Mouse (Mus musculus): Measurements from ENCODE around the gene Nfasc. TPM values are rescaled to one million over a fixed set of nuclear protein-coding genes. Genes with fewer than 3 reads are reported as not detected.

The Nfasc gene
- polyA plus RNA-seq, 1 experiment from 2014 or later, result 0.24 TPM

DNA sequence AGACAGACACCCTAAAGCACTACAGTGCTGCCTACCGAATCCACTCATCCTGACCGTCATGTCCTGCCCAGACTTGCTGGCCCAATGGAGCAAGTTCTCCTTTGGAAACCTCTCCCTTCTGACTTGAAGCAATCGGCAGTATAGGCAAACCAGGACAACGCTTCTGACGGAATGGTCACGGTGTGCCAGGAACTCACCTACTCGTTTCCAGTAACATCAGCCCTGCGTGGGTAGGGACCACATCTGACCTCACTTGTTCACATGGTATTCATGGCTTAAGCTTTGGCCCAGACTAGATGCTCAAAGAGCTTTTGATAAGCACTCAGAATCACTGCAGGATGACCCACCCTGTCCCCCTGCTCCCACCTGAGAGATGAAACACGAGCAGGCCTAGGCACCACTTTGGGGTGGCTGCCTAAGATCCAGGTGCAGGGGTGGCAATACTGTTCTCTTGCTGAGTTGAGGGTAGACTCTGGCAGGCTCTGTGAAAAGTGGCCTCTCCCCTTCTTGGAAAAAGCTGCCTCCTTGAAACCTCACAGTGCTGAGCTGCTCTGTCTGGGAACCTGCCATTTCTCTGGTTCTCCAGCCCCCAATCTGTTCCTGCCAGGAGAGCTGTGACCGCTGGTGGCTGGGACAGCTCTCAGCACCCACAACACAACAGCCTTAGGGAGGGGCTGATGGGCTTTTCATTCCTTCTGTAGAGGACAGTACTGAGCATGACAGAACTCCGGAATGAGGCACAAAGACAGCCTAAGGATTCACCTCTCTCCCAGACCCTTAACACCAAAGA is 174.1 kb downstream of the Nfasc start:
- H3K9me3 ChIP-seq (replicated peaks; ENCODE audit: control insufficient read depth, low read length), result no peaks in the 10 kb centered on the region
- peaks cover 3% of the 10 kb centered on the region; the same call in 1 of the 2 replicates for H3K4me1 ChIP-seq (ENCODE audit: control insufficient read depth, insufficient read depth, low read length)
- H3K4me3 ChIP-seq (ENCODE audit: low read depth, low read length), result no peak overlapping the region
- H3K36me3 ChIP-seq (ENCODE audit: control insufficient read depth, insufficient read depth, low read length), result no peaks in the 10 kb centered on the region
- H3K9ac ChIP-seq (ENCODE audit: low read depth, low read length), result no peak overlapping the region
- WGBS (ENCODE audit: insufficient replicate concordance), result 76% methylated on average over 11 of the region's 11 CpGs
- H3K4me2 ChIP-seq, result no peak overlapping the region
- no peak overlapping the region for H3K27ac ChIP-seq (ENCODE audit: low read depth, low read length)
- H3K27me3 ChIP-seq (ENCODE audit: control insufficient read depth, insufficient read depth, low read length), result peaks cover 5% of the 10 kb centered on the region; the same call in 1 of the 2 replicates
- ATAC-seq (replicated peaks; ENCODE audit: insufficient number of reproducible peaks, low FRiP score, low TSS enrichment), result no peak

DNA sequence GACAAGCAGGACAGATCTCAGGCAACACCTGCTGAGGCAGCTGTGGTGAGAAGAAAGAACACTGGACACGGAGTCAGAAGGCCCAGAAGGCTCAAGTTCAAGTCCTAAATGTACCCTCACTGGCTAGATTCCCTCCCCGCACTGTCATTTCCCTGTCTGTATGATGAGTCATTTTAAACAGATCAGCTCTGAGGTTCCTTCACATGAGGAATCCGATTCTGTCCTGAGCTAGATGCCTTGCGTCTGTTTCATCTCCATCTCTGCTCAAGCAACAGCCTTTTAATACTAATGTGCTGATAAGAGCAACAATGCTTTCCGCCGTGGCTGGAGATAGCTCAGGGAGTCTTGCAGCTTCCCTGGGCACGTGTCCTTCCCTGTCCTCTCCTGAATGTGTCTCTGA is 175.8 kb downstream of the Nfasc start:
- no peak for ATAC-seq (replicated peaks; ENCODE audit: insufficient number of reproducible peaks, low FRiP score, low TSS enrichment)
- 21% methylated on average over 7 of the region's 7 CpGs for WGBS (ENCODE audit: insufficient replicate concordance)
- no peak overlapping the region for H3K27ac ChIP-seq (ENCODE audit: low read depth, low read length)
- H3K9ac ChIP-seq (ENCODE audit: low read depth, low read length), result no peak overlapping the region
- no peaks in the 10 kb centered on the region for H3K9me3 ChIP-seq (replicated peaks; ENCODE audit: control insufficient read depth, low read length)
- no peak overlapping the region for H3K4me3 ChIP-seq (ENCODE audit: low read depth, low read length)
- no peaks in the 10 kb centered on the region for H3K36me3 ChIP-seq (ENCODE audit: control insufficient read depth, insufficient read depth, low read length)
- H3K27me3 ChIP-seq (ENCODE audit: control insufficient read depth, insufficient read depth, low read length), result peaks cover 11% of the 10 kb centered on the region
- H3K4me2 ChIP-seq, result no peak overlapping the region
- H3K4me1 ChIP-seq (ENCODE audit: control insufficient read depth, insufficient read depth, low read length), result peaks cover 3% of the 10 kb centered on the region; the same call in 1 of the 2 replicates

DNA sequence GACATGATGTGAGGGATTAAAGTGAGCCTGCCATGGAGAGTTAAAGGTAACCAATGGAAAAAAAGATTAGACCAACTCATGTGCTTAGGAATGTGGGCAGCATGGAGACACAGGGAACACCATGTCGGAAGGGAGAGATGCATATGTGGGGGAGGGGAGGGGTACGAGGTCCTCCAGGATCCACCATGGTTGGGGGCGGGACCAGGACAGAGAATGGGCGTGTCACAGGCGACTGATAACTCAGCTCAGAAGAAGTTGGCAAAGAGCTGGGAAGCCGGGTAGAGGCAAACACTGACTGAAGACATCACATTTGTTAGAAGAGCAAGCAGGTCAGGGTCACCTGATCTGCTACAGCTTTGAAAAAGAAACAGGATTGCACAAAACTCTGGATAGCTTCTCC is 176.7 kb downstream of the Nfasc start:
- 27% methylated on average over 6 of the region's 6 CpGs for WGBS (ENCODE audit: insufficient replicate concordance)
- Histone ChIP-seq H3K27ac (ENCODE audit: low read depth, low read length) (no peak overlapping the region), H3K4me2 (no peak overlapping the region), H3K4me3 (ENCODE audit: low read depth, low read length) (no peak overlapping the region), H3K4me1 (ENCODE audit: control insufficient read depth, insufficient read depth, low read length) (peaks cover 3% of the 10 kb centered on the region; the same call in 1 of the 2 replicates), H3K9me3 (replicated peaks; ENCODE audit: control insufficient read depth, low read length) (no peaks in the 10 kb centered on the region), H3K36me3 (ENCODE audit: control insufficient read depth, insufficient read depth, low read length) (no peaks in the 10 kb centered on the region), H3K9ac (ENCODE audit: low read depth, low read length) (no peak overlapping the region), H3K27me3 (ENCODE audit: control insufficient read depth, insufficient read depth, low read length) (peaks cover 16% of the 10 kb centered on the region)
- ATAC-seq (replicated peaks; ENCODE audit: insufficient number of reproducible peaks, low FRiP score, low TSS enrichment), result no peak

DNA sequence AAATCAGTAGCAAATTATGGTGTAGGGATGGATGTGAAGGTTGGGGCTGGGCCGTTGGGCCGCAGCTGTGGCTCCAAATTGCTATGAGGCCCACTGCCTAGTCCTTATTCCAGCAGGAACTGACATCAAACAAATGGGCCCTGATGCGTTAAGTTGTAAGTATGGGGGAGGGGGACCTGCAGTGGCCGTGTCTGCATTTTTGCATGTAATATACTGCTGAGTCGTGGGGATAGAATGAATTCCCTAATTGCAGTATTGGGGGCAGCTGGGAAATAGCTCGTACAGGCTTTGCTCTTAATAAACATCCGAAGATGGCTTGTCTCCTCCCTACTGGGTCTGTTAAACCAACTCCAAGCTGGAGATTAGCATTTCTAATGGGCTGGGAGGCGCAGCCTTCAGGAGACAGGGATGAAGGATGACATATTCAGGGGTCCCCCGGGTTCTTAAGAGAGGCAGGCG is 179.2 kb downstream of the Nfasc start:
- Histone ChIP-seq H3K4me3 (ENCODE audit: low read depth, low read length) (no peak overlapping the region), H3K4me1 (ENCODE audit: control insufficient read depth, insufficient read depth, low read length) (peaks cover 20% of the 10 kb centered on the region), H3K27ac (ENCODE audit: low read depth, low read length) (no peak overlapping the region), H3K9ac (ENCODE audit: low read depth, low read length) (no peak overlapping the region), H3K27me3 (ENCODE audit: control insufficient read depth, insufficient read depth, low read length) (peaks cover 12% of the 10 kb centered on the region), H3K4me2 (no peak overlapping the region), H3K9me3 (replicated peaks; ENCODE audit: control insufficient read depth, low read length) (no peaks in the 10 kb centered on the region), H3K36me3 (ENCODE audit: control insufficient read depth, insufficient read depth, low read length) (no peaks in the 10 kb centered on the region)
- ATAC-seq (replicated peaks; ENCODE audit: insufficient number of reproducible peaks, low FRiP score, low TSS enrichment), result no peak
- 38% methylated on average over 10 of the region's 10 CpGs for WGBS (ENCODE audit: insufficient replicate concordance)

GRCm38 (mm10) chr1:132560907-132561700 is 180.5 kb downstream of the Nfasc start:
- H3K9ac ChIP-seq (ENCODE audit: low read depth, low read length), result no peak overlapping the region
- WGBS (ENCODE audit: insufficient replicate concordance), result 70% methylated on average over 8 of the region's 8 CpGs
- no peak overlapping the region for H3K4me3 ChIP-seq (ENCODE audit: low read depth, low read length)
- H3K4me1 ChIP-seq (ENCODE audit: control insufficient read depth, insufficient read depth, low read length), result peaks cover 22% of the 10 kb centered on the region
- no peak overlapping the region for H3K4me2 ChIP-seq
- no peaks in the 10 kb centered on the region for H3K9me3 ChIP-seq (replicated peaks; ENCODE audit: control insufficient read depth, low read length)
- H3K27me3 ChIP-seq (ENCODE audit: control insufficient read depth, insufficient read depth, low read length), result peaks cover 12% of the 10 kb centered on the region
- ATAC-seq (replicated peaks; ENCODE audit: insufficient number of reproducible peaks, low FRiP score, low TSS enrichment), result no peak
- H3K27ac ChIP-seq (ENCODE audit: low read depth, low read length), result no peak overlapping the region
- H3K36me3 ChIP-seq (ENCODE audit: control insufficient read depth, insufficient read depth, low read length), result no peaks in the 10 kb centered on the region

- 15% methylated on average over 6 of the region's 6 CpGs for WGBS (ENCODE audit: insufficient replicate concordance)
- peaks cover 17% of the 10 kb centered on the region for H3K27me3 ChIP-seq (ENCODE audit: control insufficient read depth, insufficient read depth, low read length)
- H3K4me1 ChIP-seq (ENCODE audit: control insufficient read depth, insufficient read depth, low read length), result peaks cover 22% of the 10 kb centered on the region
- H3K4me2 ChIP-seq, result no peak overlapping the region
- H3K36me3 ChIP-seq (ENCODE audit: control insufficient read depth, insufficient read depth, low read length), result no peaks in the 10 kb centered on the region
- no peak overlapping the region for H3K4me3 ChIP-seq (ENCODE audit: low read depth, low read length)
- no peak overlapping the region for H3K27ac ChIP-seq (ENCODE audit: low read depth, low read length)
- no peaks in the 10 kb centered on the region for H3K9me3 ChIP-seq (replicated peaks; ENCODE audit: control insufficient read depth, low read length)
- no peak for ATAC-seq (replicated peaks; ENCODE audit: insufficient number of reproducible peaks, low FRiP score, low TSS enrichment)
- H3K9ac ChIP-seq (ENCODE audit: low read depth, low read length), result no peak overlapping the region
Observed at GRCm38 (mm10) chr1:132559045-132559444, 182.6 kb downstream of the Nfasc start.

- peaks cover 22% of the 10 kb centered on the region for H3K4me1 ChIP-seq (ENCODE audit: control insufficient read depth, insufficient read depth, low read length)
- H3K27ac ChIP-seq (ENCODE audit: low read depth, low read length), result peak overlapping the region; percentile 2; the same call in 1 of the 2 replicates
- H3K27me3 ChIP-seq (ENCODE audit: control insufficient read depth, insufficient read depth, low read length), result peaks cover 17% of the 10 kb centered on the region
- 13% methylated on average over 9 of the region's 9 CpGs for WGBS (ENCODE audit: insufficient replicate concordance)
- no peaks in the 10 kb centered on the region for H3K36me3 ChIP-seq (ENCODE audit: control insufficient read depth, insufficient read depth, low read length)
- H3K9me3 ChIP-seq (replicated peaks; ENCODE audit: control insufficient read depth, low read length), result no peaks in the 10 kb centered on the region
- H3K4me2 ChIP-seq, result no peak overlapping the region
- H3K9ac ChIP-seq (ENCODE audit: low read depth, low read length), result no peak overlapping the region
- no peak overlapping the region for H3K4me3 ChIP-seq (ENCODE audit: low read depth, low read length)
- ATAC-seq (replicated peaks; ENCODE audit: insufficient number of reproducible peaks, low FRiP score, low TSS enrichment), result peak; percentile 48; the same call in 1 of the 2 replicates
Observed at GRCm38 (mm10) chr1:132557901-132558631, 183.5 kb downstream of the Nfasc start.

DNA sequence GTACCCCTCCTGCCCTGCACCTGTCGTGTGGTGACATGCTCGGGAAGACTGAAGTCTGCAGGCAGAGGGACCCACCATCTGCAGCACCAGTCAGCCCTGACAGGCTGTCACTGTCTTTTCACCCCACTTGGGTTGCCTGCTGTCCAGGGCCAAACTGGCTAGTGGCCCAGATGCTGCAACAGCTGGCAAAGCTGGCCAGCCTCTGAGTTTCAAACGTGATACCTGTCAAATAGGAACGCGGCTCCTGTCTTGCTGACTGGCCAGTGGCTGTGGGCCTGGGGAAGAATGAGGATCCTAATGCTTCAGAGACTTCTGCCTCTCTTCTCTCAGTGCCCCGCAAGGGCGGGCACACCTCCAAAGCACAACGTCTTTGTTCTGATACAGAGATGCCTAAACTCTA is 197.8 kb downstream of the Nfasc start:
- 66% methylated on average over 8 of the region's 8 CpGs for WGBS (ENCODE audit: insufficient replicate concordance)
- Histone ChIP-seq H3K9me3 (replicated peaks; ENCODE audit: control insufficient read depth, low read length) (no peaks in the 10 kb centered on the region), H3K36me3 (ENCODE audit: control insufficient read depth, insufficient read depth, low read length) (no peaks in the 10 kb centered on the region), H3K4me3 (ENCODE audit: low read depth, low read length) (no peak overlapping the region), H3K4me1 (ENCODE audit: control insufficient read depth, insufficient read depth, low read length) (peaks cover 13% of the 10 kb centered on the region), H3K27ac (ENCODE audit: low read depth, low read length) (no peak overlapping the region), H3K9ac (ENCODE audit: low read depth, low read length) (no peak overlapping the region), H3K27me3 (ENCODE audit: control insufficient read depth, insufficient read depth, low read length) (peaks cover 67% of the 10 kb centered on the region), H3K4me2 (no peak overlapping the region)
- ATAC-seq (replicated peaks; ENCODE audit: insufficient number of reproducible peaks, low FRiP score, low TSS enrichment), result no peak

All from heart, embryonic 11.5 days (tissue).